Mouse (Mus musculus) C2C12 (cell line): Measurements from ENCODE around the gene Erich4. TPM values are rescaled to one million over a fixed set of nuclear protein-coding genes. Genes with fewer than 3 reads are reported as not detected.

Experiments used
- H3K27me3 ChIP-seq: one replicate; pipeline ENCODE4 v1.6.1; 2011; ENCODE audit not compliant: control insufficient read depth, insufficient read depth, insufficient read length
- H3K36me3 ChIP-seq: one replicate; pipeline ENCODE4 v1.6.1; 2011; ENCODE audit not compliant: control insufficient read depth, insufficient read depth
- H3K4me3 ChIP-seq: one replicate; pipeline ENCODE4 v1.5.1; 2011; ENCODE audit warnings: mild to moderate bottlenecking, control low read depth; ENCODE audit not compliant: poor library complexity, insufficient read depth, severe bottlenecking
- H3K79me2 ChIP-seq: one replicate; pipeline ENCODE4 v1.6.1; 2011; ENCODE audit not compliant: control insufficient read depth, insufficient read depth
- H3K79me3 ChIP-seq: one replicate; pipeline ENCODE4 v1.6.1; 2011; ENCODE audit warnings: low read depth, control low read depth
- H3ac ChIP-seq: one replicate; pipeline ENCODE3; 2011; ENCODE audit warnings: low read depth; ENCODE audit not compliant: control insufficient read depth, insufficient read length
- CEBPB ChIP-seq: IDR thresholded peaks from one replicate; pipeline ENCODE4 v1.6.1; 2011; ENCODE audit warnings: low read depth, mild to moderate bottlenecking, control low read depth, moderate library complexity
- CTCF ChIP-seq: IDR thresholded peaks from one replicate; pipeline ENCODE4 v1.5.1; 2011; ENCODE audit not compliant: control insufficient read depth, insufficient read depth, insufficient read length
- FOSL1 ChIP-seq: IDR thresholded peaks from one replicate; pipeline ENCODE4 v1.8.0; 2011; ENCODE audit warnings: mild to moderate bottlenecking, low read length; ENCODE audit not compliant: poor library complexity, insufficient read depth, severe bottlenecking
- MAX ChIP-seq: IDR thresholded peaks from one replicate; pipeline ENCODE4 v1.6.1; 2011; ENCODE audit warnings: mild to moderate bottlenecking, control low read depth
- MYOD1 ChIP-seq: IDR thresholded peaks from one replicate; pipeline ENCODE4 v1.6.1; 2011; ENCODE audit warnings: low read depth; ENCODE audit not compliant: control insufficient read depth, insufficient read length
- MYOG ChIP-seq: IDR thresholded peaks from one replicate; pipeline ENCODE4 v1.6.1; 2011; ENCODE audit not compliant: control insufficient read depth, insufficient read length; ENCODE audit errors: extremely low read depth
- USF1 ChIP-seq: IDR thresholded peaks from one replicate; pipeline ENCODE4 v1.6.1; 2011; ENCODE audit warnings: low read depth, mild to moderate bottlenecking, control low read depth, moderate library complexity
- polyA plus RNA-seq: library from polyadenylated mRNA; unstranded; fragments of >200 nt; fragmentation: generic; extraction: Trizol; gene quantifications from one replicate; pipeline ENCODE4 v1.2.1, GENCODE M21; 2012; ENCODE audit warnings: missing spikeins

Erich4 gene
- polyA plus RNA-seq, 1 experiment: not detected

- Histone ChIP-seq H3K27me3 (peaks cover 9% of the 10 kb centered on the region), H3K36me3 (no peaks in the 10 kb centered on the region), H3K4me3 (no peak overlapping the region), H3K79me2 (no peaks in the 10 kb centered on the region), H3K79me3 (no peaks in the 10 kb centered on the region), H3ac (no peak overlapping the region)
- no peak for TF ChIP-seq CEBPB
- no peak for TF ChIP-seq MAX
- no peak for TF ChIP-seq CTCF
- TF ChIP-seq MYOG: no peak
- no peak for TF ChIP-seq USF1
Observed at GRCm38 (mm10) chr7:25620101-25620500, 4.4 kb upstream of the Erich4 start.

GRCm38 (mm10) chr7:25619722-25619991 lies 4.0 kb upstream of the Erich4 start:
- H3K36me3 ChIP-seq: no peaks in the 10 kb centered on the region
- H3ac ChIP-seq: peak overlapping the region; percentile 64
- no peaks in the 10 kb centered on the region for H3K79me3 ChIP-seq
- no peak for TF ChIP-seq MYOD1
- TF ChIP-seq FOSL1: no peak
- no peak for TF ChIP-seq CEBPB
- TF ChIP-seq MYOG: no peak
- no peak for TF ChIP-seq CTCF
- TF ChIP-seq MAX: no peak
- TF ChIP-seq USF1: no peak
- H3K79me2 ChIP-seq: no peaks in the 10 kb centered on the region
- peak overlapping the region; percentile 45 for H3K4me3 ChIP-seq
- H3K27me3 ChIP-seq: peaks cover 12% of the 10 kb centered on the region

DNA sequence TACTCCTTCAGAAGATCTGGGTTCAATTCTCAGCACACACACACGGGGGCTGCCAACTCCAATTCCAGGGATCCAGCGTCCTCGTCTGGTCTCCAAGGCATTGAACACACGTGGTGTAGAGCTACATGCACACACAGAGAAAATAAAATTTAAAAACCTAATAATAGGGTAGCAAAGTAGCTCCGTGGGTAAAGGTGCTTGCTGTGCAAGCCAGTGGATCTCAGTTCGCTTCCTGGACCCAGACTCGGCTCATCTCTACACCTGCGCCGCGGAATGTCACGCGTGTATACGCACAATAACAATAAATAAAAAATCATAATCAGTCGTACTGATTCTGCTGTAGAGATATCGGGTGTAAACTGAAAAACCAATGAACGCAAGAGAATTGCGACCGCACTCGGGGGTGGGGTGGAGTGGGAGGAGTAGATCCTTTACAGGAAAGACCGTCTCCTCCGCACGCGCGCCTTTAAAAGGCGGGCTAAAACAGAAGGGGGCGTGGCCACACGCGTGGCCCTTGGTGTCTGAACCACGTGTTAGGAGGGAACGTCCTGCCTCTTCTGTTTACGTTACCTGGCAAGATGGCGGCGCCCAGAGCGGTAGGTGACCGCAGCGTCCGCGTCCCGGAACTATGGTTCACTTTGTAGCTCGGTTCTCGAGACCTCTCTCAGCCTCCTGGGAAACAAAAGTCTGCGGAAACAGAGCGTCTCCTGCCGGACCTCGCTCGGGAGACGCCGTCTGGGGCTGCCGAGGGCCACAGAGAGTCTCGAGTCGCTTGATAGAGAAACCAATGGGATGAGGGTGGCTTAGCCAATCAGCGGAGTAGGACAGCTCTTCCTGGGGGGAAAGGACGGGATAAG lies 3.4 kb upstream of the Erich4 start, which contains the start of gene Dmac2:
Dmac2 (plus strand) TSS at position 550 of the 857 bp plus-strand sequence.
- H3K4me3 ChIP-seq: peak within 1 kb of the TSS; percentile 45
- H3K79me3 ChIP-seq: no peaks in the 10 kb centered on the region
- TF ChIP-seq FOSL1: no peak
- TF ChIP-seq CEBPB: no peak
- peak; percentile 60 for TF ChIP-seq USF1
- no peak for TF ChIP-seq MYOD1
- TF ChIP-seq MYOG: no peak
- peak; percentile 94 for TF ChIP-seq MAX
- TF ChIP-seq CTCF: no peak
- H3K27me3 ChIP-seq: peaks cover 13% of the 10 kb centered on the region
- H3K36me3 ChIP-seq: no peaks in the 10 kb centered on the region
- H3ac ChIP-seq: peak within 1 kb of the TSS; percentile 64
- no peaks in the 10 kb centered on the region for H3K79me2 ChIP-seq

GRCm38 (mm10) chr7:25617376-25618160 lies 1.9 kb upstream of the Erich4 start:
- Histone ChIP-seq H3ac (no peak overlapping the region), H3K79me3 (no peaks in the 10 kb centered on the region), H3K27me3 (peaks cover 13% of the 10 kb centered on the region), H3K79me2 (no peaks in the 10 kb centered on the region), H3K36me3 (no peaks in the 10 kb centered on the region), H3K4me3 (no peak overlapping the region)
- TF ChIP-seq CTCF (no peak), CEBPB (no peak), USF1 (no peak), MAX (no peak), MYOG (no peak)

DNA sequence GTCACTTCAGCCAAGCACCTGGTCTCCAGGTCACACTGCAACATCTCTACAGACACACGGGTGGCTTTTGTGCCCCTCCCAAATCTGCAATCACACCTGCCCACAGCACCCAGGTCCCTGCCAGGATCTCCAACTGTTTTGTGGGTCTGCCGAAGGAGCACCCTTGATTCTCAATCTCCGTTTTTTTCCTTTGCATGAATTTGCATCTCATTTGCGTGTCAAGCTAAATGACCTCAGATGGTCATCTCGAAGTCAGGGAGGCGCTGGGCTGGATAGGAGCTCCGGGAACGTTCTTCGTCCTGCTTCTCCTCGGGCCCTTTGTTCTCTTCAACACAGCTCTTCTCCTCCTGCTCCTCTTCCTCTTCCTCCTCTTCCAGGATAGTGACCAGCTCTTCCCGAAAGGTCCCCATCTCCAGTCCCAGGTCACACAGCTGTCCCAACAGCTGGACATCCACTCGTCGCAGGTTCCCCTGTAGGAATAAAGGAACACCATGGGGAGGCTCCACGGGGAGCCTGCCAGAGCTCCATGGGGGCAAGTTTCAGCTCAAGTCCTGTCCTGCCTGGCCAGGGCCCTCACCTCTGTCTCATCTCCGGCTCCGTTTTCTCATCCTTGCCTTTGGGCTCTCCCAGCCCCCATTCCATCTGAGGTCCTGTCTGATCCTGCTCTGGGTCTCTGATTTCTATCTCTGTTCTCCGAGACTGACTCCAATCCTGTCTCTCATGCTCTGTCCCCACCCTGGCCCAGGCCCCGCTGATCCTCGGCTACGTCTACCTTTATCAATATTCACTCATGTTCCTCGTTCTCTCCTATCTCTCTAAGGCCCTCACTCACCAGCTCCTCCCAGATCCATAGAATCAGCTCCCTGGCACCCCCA lies 624 bp downstream of the Erich4 start:
- no peak overlapping the region for H3ac ChIP-seq
- no peak overlapping the region for H3K4me3 ChIP-seq
- H3K79me3 ChIP-seq: no peaks in the 10 kb centered on the region
- H3K79me2 ChIP-seq: no peaks in the 10 kb centered on the region
- no peaks in the 10 kb centered on the region for H3K36me3 ChIP-seq
- TF ChIP-seq CTCF: no peak
- TF ChIP-seq CEBPB: no peak
- no peak for TF ChIP-seq USF1
- TF ChIP-seq MYOG: no peak
- TF ChIP-seq MYOD1: no peak
- no peak for TF ChIP-seq MAX
- no peak for TF ChIP-seq FOSL1
- H3K27me3 ChIP-seq: peaks cover 21% of the 10 kb centered on the region
